Mouse (Mus musculus): ENCODE measurements around the gene Ptn.

DNA sequence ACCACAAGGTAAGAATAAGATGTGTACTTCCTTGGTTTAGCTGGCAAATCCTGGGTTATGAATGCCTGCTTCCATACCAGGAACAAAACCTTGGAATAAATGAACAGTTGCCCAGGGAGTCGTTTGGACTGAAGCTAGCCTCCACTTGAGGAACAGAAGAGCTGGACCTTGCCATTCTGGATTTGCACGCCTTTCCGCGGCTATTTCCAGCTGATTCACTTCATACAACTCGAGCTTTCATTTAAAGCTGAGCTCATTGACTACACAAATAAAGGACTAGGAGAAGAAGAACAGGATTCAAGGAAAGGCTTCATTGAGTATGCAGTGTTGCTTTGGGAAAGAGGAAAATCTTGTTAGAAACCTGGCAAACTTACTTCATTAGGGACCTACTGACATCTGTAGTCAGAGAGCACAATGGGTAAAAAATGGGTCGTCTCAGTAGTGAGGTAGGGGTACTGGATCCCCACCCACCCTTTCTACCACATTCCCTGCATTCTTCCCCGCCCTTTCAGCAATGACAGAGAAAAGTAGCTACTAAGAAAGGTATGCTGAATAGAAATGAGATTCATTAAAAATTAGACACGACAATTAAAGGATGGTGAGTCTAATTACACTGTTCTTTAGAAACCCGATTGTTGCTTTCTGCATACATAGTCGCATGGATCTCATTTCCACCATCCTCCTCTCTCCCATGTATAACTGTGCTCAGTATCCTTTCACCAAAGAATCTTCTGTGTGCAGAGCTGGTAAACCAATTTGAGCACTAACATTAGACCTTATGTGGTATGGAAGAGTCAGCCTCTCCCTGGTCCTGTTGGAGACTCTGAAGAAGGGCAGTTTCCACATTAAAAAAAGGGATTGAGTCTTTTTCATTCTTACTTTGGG is 54.8 kb downstream of the Ptn start:
- TF ChIP-seq POLR2A (IDR thresholded peaks at IDR 0.05; ENCODE audit: low read depth, low read length) (no peak), CTCF (IDR thresholded peaks at IDR 0.05; ENCODE audit: extremely low read depth, insufficient read depth, insufficient read length, insufficient replicate concordance) (no peak)

Data from spleen, adult 2 months (tissue).